Mouse (Mus musculus) liver, postnatal 0 days (tissue): Measurements from ENCODE around the gene Ednrb.

Experiments used
- CTCF ChIP-seq: sonication (generic); IDR thresholded peaks from 2 replicates; pipeline ENCODE4 v1.5.1; 2016; ENCODE audit warnings: antibody characterized with exemption, low read depth
- EP300 ChIP-seq: IDR thresholded peaks from 2 replicates; pipeline ENCODE4 v1.6.1; 2016; ENCODE audit warnings: antibody characterized with exemption, low read depth, mild to moderate bottlenecking

- TF ChIP-seq CTCF (no peak), EP300 (no peak)
Observed at GRCm38 (mm10) chr14:103834147-103834546, 10.1 kb downstream of the Ednrb start.
